Mouse (Mus musculus) kidney, embryonic 16.5 days (tissue): ENCODE measurements around the gene Scd3. TPM values are rescaled to one million over a fixed set of nuclear protein-coding genes. Genes with fewer than 3 reads are reported as not detected.

Experiments
- ATAC-seq: fragments of 200-750 bp; cut with Nextera tagmentation; 2 replicates; pipeline ENCODE4 v1.8.0; 2017; ENCODE audit warnings: moderate TSS enrichment; ENCODE audit not compliant: low FRiP score, low TSS enrichment
- H3K27ac ChIP-seq: fragments of 300-500 bp; sonication (generic); 2 replicates; pipeline ENCODE4 v1.5.1; 2014; ENCODE audit warnings: low read length
- H3K27me3 ChIP-seq: fragments of 300-500 bp; sonication (generic); 2 replicates; pipeline ENCODE4 v1.6.1; 2014; ENCODE audit warnings: low read length, control low read depth, mixed read lengths; ENCODE audit not compliant: insufficient read depth
- H3K36me3 ChIP-seq: fragments of 300-500 bp; sonication (generic); 2 replicates; pipeline ENCODE4 v1.6.1; 2014; ENCODE audit warnings: low read length, control low read depth, mixed read lengths; ENCODE audit not compliant: insufficient read depth
- H3K4me1 ChIP-seq: fragments of 300-500 bp; sonication (generic); 2 replicates; pipeline ENCODE4 v1.6.1; 2014; ENCODE audit warnings: low read length, control low read depth, mixed read lengths; ENCODE audit not compliant: insufficient read depth
- H3K4me2 ChIP-seq: fragments of 300-500 bp; sonication (generic); replicated peaks from 2 replicates; pipeline ENCODE4 v1.6.1; 2014; ENCODE audit warnings: low read depth, low read length
- H3K4me3 ChIP-seq: fragments of 300-500 bp; sonication (generic); 2 replicates; pipeline ENCODE4 v1.5.1; 2014; ENCODE audit warnings: mild to moderate bottlenecking, low read length
- H3K9ac ChIP-seq: fragments of 300-500 bp; sonication (generic); replicated peaks from 2 replicates; pipeline ENCODE4 v1.6.1; 2014; ENCODE audit warnings: low read length
- H3K9me3 ChIP-seq: fragments of 300-500 bp; sonication (generic); 2 replicates; pipeline ENCODE4 v1.6.1; 2016; ENCODE audit warnings: low read length, control low read depth
- WGBS: fragments of 180-500 bp; shearing (Covaris S2); extraction: QIAGEN DNeasy Blood & Tissue Kit; methylation state at CpG from one replicate; pipeline ENCODE4 v1.1.7; 2014; 5-methylcytosine and 5-hydroxymethylcytosine counted together
- polyA plus RNA-seq: library from polyadenylated mRNA; unstranded; fragments of >200 nt; fragmentation: Nextera tagmentation; extraction: Ambion mirVana; gene quantifications from 2 replicates; pipeline ENCODE4 v1.2.1, GENCODE M21; 2015

Scd3 gene
- polyA plus RNA-seq = 0.60 and 0.94 TPM in 2 replicates

DNA sequence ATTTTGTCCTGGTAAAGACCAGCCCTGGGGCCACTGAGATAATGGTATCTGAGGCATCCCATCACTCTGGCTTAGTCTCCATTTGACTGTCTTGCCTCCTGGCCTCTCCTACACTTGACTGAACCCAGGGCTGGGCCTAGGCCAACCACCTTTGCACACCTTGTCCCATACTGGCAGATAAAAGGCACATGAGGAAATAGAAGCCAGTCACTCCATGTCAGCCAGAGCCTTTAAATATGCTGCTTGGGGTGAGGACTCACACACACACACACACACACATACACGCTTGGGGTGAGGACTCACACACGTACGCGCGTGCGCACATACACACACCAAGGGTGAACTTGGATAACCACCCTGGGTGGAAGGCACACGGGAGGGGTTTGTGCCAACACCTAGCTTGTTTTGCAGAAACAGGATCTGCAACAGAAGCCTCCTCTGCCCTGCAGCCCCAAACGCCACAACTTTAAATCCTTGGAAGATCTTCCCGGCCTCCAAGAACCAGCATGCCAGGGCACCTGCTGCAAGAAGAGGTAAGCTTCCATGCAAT, at the start of gene Scd3:
TSS of gene Scd3 (plus strand) at position 255 of the 550 bp plus-strand sequence.
- Histone ChIP-seq H3K9ac (no peak within 1 kb of the TSS), H3K9me3 (no peaks in the 10 kb centered on the region), H3K4me1 (no peaks in the 10 kb centered on the region), H3K27ac (no peak within 1 kb of the TSS), H3K4me2 (no peak within 1 kb of the TSS), H3K36me3 (no peaks in the 10 kb centered on the region), H3K27me3 (no peaks in the 10 kb centered on the region), H3K4me3 (no peak within 1 kb of the TSS)
- no peak for ATAC-seq
- WGBS = 95% methylated on average over 9 of the region's 9 CpGs

DNA sequence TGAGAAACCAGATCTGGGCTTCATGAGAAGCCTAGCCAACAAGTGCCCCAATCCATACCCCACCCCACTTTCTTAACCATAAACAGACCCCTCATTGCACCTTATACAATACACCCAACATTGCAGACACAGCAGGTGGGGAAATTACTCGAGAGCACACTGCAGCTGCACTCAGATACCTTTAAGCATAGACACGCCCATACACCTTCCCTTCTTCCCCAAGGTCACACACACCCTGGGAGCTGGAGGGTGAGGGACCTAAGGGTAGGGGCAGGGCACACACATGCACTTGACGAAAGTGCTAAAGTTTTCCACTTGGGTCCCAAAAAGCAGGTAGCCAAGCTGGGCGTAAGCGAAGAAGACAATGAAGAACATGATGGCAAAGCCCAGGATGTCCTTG, 49.3 kb upstream of the Scd3 start:
- no peak for ATAC-seq
- no peaks in the 10 kb centered on the region for H3K9me3 ChIP-seq
- 79% methylated on average over 5 of the region's 5 CpGs for WGBS

DNA sequence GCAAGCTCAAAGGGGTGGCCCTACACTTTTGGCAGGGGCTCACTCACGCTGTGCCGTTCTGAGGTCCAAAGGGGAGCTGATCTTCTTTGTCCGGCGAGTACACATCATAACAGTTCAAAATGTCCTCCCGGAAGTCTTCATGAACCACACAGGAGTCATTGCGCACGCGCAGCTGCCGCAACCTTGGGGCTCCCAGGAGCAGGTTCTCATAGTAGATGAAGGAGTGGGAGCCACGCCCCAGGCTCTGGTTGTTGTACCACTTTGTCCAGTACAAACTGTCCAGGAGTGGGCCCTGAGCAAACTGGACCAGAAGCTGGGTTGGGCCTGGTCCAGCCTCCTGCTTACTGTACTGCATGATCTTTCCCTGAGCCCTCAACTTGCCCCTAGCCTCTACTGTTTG, 46.1 kb upstream of the Scd3 start:
- Histone ChIP-seq H3K4me1 (no peaks in the 10 kb centered on the region), H3K9me3 (no peaks in the 10 kb centered on the region), H3K4me3 (no peak overlapping the region), H3K9ac (no peak overlapping the region), H3K27ac (no peak overlapping the region), H3K36me3 (no peaks in the 10 kb centered on the region), H3K27me3 (peaks cover 6% of the 10 kb centered on the region), H3K4me2 (no peak overlapping the region)
- no peak for ATAC-seq
- WGBS = 92% methylated on average over 10 of the region's 10 CpGs

More for the DNA sequence above, 49.3 kb upstream of the Scd3 start:
- Histone ChIP-seq H3K9ac (no peak overlapping the region), H3K4me2 (no peak overlapping the region), H3K27ac (no peak overlapping the region), H3K36me3 (no peaks in the 10 kb centered on the region), H3K4me1 (no peaks in the 10 kb centered on the region), H3K27me3 (peaks cover 6% of the 10 kb centered on the region), H3K4me3 (no peak overlapping the region)

DNA sequence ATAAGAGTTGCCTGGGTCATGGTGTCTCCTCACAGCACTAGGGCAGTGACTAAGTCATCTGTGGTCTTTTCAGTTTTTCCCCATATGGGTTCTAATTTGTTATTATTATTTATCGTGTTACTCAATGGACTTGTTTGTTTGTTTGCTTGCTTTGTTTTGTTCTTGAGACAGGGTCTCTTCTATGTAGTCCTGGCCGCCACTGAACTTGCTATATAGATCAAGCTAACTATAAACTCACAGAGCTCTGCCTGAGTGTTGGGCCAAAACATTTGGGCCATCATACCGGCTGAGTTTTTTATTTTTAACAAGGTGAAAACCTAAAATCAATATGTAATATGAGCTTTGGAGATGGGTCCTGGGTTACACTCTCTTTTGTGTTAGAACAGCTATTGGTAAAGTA, 43.7 kb upstream of the Scd3 start:
- 81% methylated on average over 3 of the region's 3 CpGs for WGBS
- H3K4me3 ChIP-seq = no peak overlapping the region
- no peak overlapping the region for H3K27ac ChIP-seq
- no peaks in the 10 kb centered on the region for H3K9me3 ChIP-seq
- no peaks in the 10 kb centered on the region for H3K36me3 ChIP-seq
- no peaks in the 10 kb centered on the region for H3K4me1 ChIP-seq
- no peak overlapping the region for H3K9ac ChIP-seq
- ATAC-seq = no peak
- no peak overlapping the region for H3K4me2 ChIP-seq
- peaks cover 6% of the 10 kb centered on the region; the same call in 1 of the 2 replicates for H3K27me3 ChIP-seq

DNA sequence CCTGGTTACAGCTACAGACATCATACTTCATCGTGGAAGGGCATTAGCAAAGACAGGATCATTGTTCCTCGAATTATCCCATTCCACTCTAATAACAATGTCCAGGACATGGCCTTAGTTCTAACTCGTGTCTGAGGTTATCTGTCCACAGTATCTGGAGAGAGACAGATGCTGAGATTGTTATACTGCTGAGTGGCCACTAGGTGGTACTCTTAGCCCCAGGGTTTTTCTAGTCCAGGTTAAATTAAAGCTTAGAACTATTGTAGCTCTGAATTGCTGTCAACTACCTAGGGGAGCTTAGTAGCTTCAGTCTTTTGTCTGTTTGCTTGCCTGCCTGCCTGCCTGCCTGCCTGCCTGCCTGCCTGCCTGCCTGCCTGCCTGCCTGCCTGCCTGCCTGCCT, 41.6 kb upstream of the Scd3 start:
- no peaks in the 10 kb centered on the region for H3K9me3 ChIP-seq
- ATAC-seq = no peak
- H3K4me3 ChIP-seq = no peak overlapping the region
- H3K27me3 ChIP-seq = no peaks in the 10 kb centered on the region
- 14% methylated on average over 3 of the region's 3 CpGs for WGBS
- no peaks in the 10 kb centered on the region for H3K4me1 ChIP-seq
- no peak overlapping the region for H3K27ac ChIP-seq
- H3K36me3 ChIP-seq = no peaks in the 10 kb centered on the region
- H3K4me2 ChIP-seq = no peak overlapping the region
- H3K9ac ChIP-seq = no peak overlapping the region

DNA sequence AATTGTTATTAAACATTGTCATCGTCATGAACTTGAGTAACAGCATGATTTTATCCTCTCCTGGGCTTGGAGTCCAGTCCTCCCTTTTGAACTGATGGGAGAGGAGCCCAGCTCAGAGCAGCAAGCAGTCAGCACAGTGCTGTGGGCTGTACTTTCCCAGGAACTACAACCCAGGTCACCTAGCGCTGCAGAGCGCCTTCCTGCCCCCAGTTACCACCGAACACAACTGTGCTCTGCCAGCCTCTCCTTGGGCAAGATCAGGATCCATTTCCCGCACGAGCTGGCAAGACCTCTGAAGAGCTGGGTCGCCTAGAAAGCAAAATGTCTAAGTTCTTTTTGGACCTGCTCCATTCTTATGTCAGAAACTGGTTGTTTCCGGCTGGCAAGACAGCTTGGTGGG, 28.2 kb upstream of the Scd3 start:
- H3K9ac ChIP-seq = no peak overlapping the region
- no peak overlapping the region for H3K27ac ChIP-seq
- H3K4me2 ChIP-seq = no peak overlapping the region
- no peaks in the 10 kb centered on the region for H3K4me1 ChIP-seq
- WGBS = 65% methylated on average over 8 of the region's 8 CpGs
- ATAC-seq = no peak
- H3K9me3 ChIP-seq = no peaks in the 10 kb centered on the region; the same call in 1 of the 2 replicates
- no peak overlapping the region for H3K4me3 ChIP-seq
- H3K36me3 ChIP-seq = no peaks in the 10 kb centered on the region
- H3K27me3 ChIP-seq = no peaks in the 10 kb centered on the region

DNA sequence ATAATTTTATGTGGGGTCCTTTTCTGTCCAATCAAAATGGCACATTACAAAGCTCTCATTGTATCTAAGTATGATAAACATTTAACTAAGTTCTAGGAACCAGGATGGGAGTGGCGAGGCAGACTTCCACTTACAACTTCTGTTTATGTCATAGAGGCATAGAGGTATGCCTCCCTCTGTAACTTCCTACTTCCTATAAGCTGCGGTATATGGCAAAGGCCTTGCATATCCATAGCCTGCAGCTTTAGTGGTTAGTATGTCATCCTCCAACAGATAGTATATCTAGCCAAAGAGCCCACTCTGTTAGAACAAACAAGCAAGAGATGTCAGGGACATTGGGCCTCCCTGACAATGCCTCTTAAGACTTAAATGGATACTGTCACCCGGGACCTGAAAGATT, 26.3 kb upstream of the Scd3 start:
- no peak overlapping the region for H3K27ac ChIP-seq
- no peaks in the 10 kb centered on the region for H3K4me1 ChIP-seq
- no peaks in the 10 kb centered on the region; the same call in 1 of the 2 replicates for H3K9me3 ChIP-seq
- H3K27me3 ChIP-seq = no peaks in the 10 kb centered on the region
- no peak overlapping the region for H3K4me2 ChIP-seq
- no peak overlapping the region for H3K4me3 ChIP-seq
- no peaks in the 10 kb centered on the region for H3K36me3 ChIP-seq
- 87% methylated on average over 3 of the region's 3 CpGs for WGBS
- no peak for ATAC-seq
- H3K9ac ChIP-seq = no peak overlapping the region

DNA sequence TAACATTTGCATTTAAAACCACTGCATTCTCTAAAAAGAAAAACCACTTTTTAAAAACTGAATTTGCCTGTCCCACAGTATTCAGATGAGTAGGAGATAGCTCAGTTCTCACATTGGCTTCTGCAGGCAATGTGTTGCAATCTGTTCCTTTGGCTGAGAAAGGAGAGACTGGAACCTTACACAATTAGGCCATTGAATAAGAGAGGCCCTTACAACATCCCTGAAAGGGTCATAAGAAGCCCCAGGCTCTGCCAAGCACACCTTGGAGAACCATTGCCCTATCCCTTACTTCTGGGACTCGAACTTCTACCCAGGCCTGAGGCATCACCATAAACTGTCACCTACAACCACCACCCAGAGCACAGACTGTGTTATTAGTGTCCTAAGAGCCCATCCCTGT, 22.6 kb upstream of the Scd3 start:
- 80% methylated on average over 1 of the region's 1 CpGs for WGBS
- no peak for ATAC-seq
- no peaks in the 10 kb centered on the region for H3K27me3 ChIP-seq
- H3K4me1 ChIP-seq = no peaks in the 10 kb centered on the region
- no peak overlapping the region for H3K4me2 ChIP-seq
- H3K9ac ChIP-seq = no peak overlapping the region
- no peaks in the 10 kb centered on the region for H3K9me3 ChIP-seq
- no peak overlapping the region for H3K27ac ChIP-seq
- no peak overlapping the region for H3K4me3 ChIP-seq
- H3K36me3 ChIP-seq = no peaks in the 10 kb centered on the region

DNA sequence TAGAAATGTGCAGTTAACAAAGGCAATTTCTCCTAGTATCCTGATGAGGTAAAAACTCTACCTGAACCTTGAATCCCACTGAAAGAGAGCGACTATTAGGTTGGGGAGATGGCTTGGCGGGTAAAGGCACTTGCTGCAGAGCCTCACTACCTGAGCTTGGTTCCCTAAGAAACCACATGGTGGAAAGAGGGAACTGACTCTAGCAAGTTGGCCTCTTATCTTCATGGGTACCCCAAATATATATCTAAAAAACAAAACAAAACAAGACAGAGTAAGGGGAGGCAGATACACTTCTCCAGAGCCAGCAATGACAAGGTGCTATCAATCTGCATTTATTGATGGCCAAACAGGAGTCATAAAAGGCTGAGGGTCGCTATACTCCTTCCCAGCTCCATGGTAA, 19.1 kb upstream of the Scd3 start:
- 57% methylated on average over 3 of the region's 3 CpGs for WGBS
- ATAC-seq = no peak

DNA sequence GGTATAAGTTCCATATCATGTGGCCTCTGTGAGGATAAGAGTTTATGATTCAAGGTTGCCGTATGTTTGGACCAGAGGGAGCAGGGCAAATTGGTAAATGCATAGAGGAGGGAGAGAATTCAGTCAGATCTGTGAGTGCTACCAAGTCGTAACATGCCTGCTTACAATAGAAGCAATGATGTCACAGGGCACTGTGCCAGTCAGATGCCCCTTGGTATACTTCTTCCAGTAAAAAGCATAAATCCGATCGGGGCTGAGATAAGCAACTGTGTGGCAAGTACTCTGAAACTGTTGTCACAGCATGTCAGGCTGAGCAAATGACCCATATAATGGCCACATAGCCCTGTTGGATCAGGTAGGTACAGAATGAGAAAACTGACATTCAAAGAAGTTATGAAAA, 14.0 kb upstream of the Scd3 start:
- H3K27ac ChIP-seq = no peak overlapping the region
- no peak overlapping the region for H3K4me3 ChIP-seq
- H3K4me2 ChIP-seq = no peak overlapping the region
- H3K27me3 ChIP-seq = no peaks in the 10 kb centered on the region
- 81% methylated on average over 4 of the region's 4 CpGs for WGBS
- no peaks in the 10 kb centered on the region for H3K9me3 ChIP-seq
- H3K4me1 ChIP-seq = no peaks in the 10 kb centered on the region
- H3K9ac ChIP-seq = no peak overlapping the region
- ATAC-seq = no peak
- H3K36me3 ChIP-seq = no peaks in the 10 kb centered on the region

More for the DNA sequence above, 19.1 kb upstream of the Scd3 start:
- H3K9ac ChIP-seq = no peak overlapping the region
- no peak overlapping the region for H3K4me3 ChIP-seq
- H3K4me1 ChIP-seq = no peaks in the 10 kb centered on the region
- no peak overlapping the region for H3K4me2 ChIP-seq
- H3K36me3 ChIP-seq = no peaks in the 10 kb centered on the region
- no peaks in the 10 kb centered on the region for H3K9me3 ChIP-seq
- H3K27me3 ChIP-seq = no peaks in the 10 kb centered on the region
- H3K27ac ChIP-seq = no peak overlapping the region
